Mouse (Mus musculus): Measurements from ENCODE around the gene Usp46.
"Not testable (repeated sequence)": the region's sequence is repeated elsewhere in the genome, so short reads cannot be mapped to it uniquely, and the experiment has no call there.

Usp46 gene

DNA sequence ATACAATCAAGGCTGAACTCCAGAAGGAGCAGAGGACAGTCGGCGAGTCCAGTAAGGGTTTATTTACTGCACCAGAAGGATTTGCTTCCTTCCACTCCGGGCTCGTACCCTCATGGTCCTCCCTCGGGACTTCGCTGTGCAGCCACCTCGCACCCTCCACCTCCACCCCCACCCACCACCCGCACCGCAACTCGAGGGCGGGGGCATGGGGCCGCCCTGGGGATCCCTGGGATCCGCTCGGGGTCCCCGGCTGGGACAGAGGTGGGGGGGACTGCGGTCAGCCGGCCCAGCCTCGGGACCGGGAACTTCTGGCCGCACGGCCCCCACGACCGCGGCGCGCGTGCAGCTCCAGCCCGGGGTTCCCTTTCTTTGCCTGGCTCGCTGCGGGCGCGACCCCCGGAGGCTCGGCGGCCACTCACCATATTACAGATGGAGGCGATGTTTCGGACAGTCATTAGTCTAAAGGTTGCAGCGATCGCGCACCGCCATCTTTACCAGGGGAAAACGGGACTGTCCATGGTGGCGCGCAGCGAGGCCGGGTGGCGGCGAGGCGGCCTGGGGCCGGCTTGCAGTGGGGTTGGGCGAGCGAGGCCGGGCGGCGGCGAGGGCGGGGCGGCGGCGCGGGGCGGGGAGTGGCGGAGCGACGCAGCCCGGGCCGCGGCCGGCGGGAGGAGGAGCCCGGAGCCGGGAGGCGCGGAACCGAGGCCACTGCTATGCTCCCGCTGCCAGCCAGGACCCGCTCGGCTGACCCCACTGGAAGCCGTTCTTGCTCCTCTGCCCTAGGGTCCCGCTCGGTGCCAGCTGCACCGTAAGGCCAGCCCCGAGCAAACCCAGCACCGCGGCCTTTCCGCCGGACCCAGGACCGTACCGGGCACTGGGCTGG is at the start of gene Usp46:
Usp46 (minus strand) TSS at position 601 of the 883 bp plus-strand sequence.
- peak; percentile 69 to 81 for DNase-seq (ENCODE audit: low spot score in 2 of 2)

DNA sequence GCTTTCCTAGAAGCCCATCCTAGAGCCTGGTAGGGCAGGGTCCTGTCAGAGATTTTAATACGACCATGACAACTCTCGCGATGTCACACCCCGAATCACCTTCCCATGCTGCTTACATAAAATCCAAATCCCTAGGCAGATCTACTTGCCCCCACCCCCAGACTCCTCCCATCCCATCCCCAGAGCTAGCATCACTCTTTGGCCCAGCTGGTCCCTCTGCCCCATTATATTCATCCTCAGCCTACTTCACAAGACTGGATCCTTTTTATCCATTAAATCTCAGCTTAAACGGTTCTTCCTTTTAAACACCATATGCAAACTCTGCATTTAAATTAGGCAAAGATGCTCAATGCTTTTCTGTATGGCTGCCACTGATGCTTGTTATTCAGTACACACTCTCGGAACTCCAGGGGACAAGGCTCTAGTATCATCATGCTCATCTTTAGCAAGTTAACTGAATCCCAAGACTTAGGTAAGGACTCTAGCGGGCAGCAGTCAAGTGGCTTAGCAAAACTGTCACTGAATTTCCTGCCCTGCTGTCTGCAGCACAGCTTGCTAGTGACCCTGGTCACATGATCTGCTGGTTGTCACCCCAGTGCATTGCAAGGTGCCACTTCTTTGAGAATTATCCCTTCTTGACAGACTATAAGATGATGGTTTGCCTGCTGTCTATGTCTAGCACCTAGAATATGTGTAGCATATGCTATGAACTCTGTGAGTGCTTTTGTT is 45.9 kb upstream of the Usp46 start:
- no peak for DNase-seq (ENCODE audit: low spot score in 2 of 2)

DNA sequence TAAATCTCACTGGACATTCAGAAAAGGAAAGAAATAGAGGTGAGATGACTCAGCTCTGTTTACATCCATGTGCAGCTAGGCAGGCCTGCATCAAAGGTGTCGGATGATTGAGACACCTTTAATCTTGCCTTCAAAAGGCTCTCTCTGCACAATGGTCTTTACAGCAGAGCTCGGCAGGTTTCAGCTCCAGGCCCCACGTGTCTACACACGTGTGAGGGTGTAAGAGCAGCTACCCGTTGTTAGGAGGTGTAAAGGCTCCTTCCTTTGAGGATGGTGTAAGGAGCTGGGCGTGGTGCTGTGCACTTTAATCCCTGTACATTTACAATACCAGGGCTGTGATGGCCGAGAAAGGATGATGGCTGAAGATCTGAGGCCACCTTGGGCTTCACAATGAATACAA is 37.2 kb upstream of the Usp46 start:
- DNase-seq (ENCODE audit: low spot score in 2 of 2), result no peak

DNA sequence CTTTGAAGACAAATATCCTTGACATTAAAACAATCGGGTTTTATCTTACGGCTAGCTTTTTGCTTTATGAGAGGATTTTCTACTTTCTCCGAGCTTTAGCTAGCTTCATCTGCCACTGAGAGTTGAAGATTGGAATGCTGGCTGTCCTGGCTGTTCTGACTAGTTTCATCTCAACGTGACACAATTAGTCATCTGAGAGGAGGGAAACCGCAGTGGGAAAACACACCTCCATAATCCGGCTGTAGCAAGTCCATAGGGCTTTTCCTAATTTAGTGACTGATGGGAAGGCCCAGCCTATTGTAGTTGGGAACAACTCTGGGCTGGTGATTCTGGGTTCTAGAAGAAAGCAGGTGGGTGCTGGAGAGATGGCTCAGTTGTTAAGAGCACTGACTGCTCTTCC is 33.5 kb upstream of the Usp46 start:
- DNase-seq (ENCODE audit: low spot score in 2 of 2), result peak in 1 of 2 experiments; percentile 28

DNA sequence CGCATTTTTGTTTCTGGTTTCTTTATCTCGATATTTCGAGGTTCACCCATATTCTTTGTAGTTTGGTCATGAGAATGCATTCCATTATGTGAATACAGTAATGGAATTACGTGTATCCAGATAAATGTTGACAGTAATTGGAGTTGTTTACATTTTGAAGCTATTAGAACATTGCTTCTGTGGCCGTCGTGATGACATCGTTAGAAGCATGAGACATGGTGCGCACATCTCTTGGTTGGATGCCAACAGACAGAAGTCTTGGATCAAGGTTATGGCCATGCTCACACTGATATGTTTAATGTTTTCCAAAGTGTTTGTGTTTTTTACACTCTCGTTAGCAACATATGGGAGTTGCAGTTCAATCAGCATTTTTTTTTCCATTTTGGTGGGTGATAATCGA is 30.8 kb upstream of the Usp46 start:
- DNase-seq (ENCODE audit: low spot score in 2 of 2), result no peak

DNA sequence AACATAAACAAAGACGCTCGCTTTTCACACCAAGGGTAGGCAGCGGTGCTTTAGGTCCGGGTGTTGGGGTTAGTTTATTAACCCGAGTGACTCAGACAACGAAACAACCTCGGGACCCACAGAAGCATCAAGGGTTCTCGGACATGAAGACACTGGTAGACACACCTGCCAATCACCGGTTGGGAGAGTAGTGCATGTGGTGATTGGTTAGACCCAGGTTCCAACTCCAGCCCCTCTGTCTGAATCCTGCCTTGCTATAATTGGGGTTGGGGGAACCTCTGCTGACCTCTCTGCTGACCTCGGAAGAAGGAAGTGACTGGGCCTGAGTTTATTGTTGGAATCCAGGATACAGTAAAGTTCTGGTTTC is 29.6 kb upstream of the Usp46 start:
- DNase-seq (ENCODE audit: low spot score in 2 of 2), result no peak

DNA sequence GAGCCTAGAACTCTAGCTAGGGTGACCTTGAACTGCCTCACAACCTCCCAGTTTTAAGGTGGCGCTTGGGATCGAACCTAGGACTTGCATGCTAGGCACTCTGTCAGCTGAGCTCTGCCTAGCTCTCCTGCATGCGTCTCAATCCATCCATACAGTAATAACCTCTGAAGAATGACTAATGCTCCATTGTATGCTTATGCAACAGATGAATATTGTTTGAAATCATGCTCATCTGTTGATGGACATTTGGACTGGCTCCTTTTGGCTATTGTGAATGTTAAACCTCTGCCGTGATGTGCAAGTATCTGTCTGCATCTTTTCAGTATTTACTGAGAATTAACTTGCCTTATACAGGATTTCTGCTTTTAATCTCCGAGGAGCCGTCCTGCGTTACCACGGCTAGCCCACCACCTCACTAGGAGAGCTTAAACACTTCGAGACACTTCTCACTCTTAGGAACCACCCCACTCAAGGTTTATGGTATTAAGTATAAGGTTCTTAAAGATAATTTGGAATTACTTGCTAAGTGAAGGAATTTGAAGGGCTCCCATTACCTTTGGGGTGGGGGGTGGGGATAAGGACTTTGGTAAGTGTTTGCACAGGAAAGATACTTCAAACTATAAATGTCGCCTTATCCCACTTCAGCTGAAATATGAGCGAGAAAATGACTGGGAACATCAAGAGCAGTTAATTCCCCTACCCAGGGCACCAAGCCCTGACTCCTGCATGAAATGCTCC is 29.1 kb upstream of the Usp46 start:
- DNase-seq (ENCODE audit: low spot score in 2 of 2), result no peak

DNA sequence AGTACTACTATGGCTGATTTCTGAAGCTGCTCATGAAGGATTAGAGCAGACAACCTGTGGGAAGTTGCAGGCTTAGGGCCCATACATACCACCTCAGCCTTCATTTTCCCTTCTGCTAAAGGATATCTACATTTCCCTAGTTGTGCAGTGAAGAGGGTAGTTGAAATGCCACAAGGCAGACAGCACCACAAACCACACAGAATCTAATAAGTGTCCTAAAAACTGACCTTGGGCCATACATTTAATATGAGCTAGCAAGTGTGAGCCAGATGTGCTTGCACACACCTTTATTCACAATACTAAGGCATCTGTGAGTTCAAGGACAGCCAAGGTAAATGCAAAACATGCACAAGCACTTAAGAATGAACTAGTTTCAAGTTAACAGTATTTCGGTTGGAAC is 27.8 kb upstream of the Usp46 start:
- no peak for DNase-seq (ENCODE audit: low spot score in 2 of 2)

DNA sequence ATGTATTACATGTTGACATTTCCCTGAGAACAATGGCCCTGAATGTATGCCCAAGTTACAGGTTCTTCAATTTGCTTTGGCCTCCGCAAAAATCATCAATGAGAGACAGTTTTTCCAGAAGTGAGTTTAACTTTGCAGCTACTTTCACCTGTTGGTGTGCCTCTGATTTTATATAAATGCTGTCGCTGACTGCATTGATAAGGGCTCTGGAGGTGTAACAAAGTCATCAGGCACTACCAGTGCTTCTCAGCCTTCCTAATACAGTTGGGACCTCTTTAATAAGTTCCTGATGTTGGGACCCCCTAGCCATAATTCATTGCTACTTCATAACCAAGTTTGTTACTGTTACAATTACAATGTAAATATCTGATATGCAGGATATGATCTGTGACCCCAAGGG is 27.4 kb upstream of the Usp46 start:
- DNase-seq (ENCODE audit: low spot score in 2 of 2), result no peak

DNA sequence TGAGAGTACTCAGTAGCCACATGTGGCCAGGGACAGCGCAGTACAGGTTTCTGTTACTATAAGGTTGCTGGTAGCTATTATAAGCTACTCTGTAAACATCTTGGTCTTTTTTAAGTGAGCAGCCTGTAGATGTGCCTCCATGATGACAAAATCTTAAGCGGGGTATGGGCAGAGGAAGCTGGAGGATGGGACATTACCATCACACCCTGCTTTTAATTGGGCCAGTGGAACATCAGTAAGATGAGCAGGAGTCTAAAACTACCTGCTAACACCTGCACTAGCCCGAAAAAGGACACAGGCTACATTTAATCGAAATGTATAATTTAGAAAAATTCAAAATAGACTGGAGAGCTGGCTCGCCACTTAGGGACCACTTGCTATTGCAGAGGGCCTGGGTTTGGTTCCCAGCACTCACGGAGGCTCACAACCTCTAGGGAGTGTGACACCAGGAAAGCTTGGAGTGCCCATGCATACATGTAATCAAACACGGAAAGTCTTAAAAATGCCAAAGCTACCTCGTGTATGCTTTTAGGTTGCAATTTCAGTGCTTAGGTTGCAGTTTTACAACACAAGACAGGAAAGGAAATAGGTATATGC is 26.7 kb upstream of the Usp46 start:
- no peak for DNase-seq (ENCODE audit: low spot score in 2 of 2)

DNA sequence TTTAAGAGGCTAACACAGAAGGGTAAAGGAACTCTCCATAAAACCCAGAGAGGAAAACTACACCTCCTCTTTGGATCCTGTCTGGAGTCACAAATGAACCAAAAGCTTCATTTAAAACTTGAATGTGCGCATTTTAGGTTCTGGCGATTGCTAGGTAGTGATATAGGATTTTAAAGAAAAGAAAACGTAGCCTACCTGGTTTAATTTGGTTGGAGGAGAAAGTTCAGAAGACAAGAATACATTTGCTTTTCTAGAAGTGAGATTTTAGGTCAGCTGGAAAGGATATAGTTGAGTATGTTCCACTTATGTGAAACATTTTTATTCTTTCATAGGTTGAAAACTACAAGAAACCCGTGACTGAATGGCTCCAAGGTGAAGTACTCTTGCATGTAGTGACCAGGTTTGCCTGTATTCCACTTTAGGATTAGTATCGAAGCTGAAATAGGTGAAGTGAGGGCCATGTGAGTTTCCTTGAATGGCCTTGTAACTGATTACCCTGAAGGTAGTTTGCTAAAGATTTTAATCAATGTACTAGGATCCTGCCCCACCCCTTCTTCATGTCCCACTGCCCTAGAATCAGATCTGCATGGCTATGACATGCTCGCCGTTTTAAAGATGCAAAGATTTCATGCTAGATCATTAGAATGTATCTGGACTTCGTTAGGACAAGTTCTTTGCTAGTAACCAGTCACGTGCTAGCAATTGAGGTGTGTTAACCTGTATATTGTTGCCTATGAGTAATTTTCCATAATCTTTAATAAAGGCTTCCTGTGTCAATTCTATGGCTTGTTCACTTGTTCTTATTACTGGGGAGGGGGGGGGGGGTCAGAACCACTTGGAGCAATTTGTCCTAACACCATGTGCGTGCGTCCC is 25.6 kb upstream of the Usp46 start:
- DNase-seq (ENCODE audit: low spot score in 2 of 2), result no peak

DNA sequence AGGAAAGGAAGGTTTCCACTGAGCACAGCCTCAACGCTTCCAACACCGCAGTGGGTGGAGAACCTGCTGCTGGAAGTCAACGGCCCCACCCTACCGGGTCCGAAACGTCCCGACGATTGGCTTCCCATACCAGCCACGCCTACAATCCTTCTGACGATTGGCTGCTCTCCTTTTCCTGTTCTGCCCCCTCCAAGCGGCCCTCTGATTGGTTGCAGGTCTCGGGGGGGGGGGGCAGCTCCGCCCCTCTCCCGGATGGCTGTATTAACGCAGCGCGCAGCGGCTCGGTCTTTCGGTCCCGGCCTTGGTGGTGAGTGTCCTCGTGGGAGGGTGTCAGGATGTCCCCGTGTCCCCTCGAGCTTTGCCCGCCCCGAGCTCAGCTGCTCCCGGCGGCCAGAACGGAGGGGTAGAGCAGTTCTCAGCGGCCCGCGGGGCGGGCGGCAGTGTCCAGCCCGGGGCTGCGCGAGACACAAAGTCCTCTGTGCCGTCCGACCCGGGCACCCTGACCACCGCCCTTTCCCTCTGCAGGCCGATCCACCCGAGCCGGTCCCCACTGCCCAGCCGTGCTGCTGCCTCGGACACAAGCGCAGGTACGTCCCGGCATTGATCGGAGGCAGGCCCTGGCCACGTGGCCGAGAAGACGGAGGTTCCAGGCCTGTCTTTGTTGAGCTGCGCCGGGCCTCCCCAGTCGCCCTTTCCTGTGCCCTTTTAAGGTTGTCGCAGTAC is 24.8 kb upstream of the Usp46 start:
- DNase-seq (ENCODE audit: low spot score in 2 of 2), result peak; percentile 89 to 95

DNA sequence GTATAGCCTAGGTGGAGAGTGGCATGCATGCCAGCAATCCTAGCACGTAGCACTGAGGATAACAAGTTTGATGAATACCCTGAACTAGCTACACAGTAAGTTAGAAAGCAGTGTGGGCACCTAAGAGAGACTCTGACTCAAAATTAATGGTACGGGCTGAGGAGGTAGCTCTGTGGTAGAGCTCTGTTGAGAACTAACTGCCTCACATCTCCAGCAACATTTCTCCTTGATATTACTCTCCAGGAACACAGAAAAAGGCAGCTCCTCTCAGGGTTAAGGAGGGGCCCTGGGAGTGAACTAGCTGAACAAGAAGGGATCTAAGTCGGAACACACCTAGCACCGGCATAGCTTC is 24.2 kb upstream of the Usp46 start:
- no peak for DNase-seq (ENCODE audit: low spot score in 2 of 2)

DNA sequence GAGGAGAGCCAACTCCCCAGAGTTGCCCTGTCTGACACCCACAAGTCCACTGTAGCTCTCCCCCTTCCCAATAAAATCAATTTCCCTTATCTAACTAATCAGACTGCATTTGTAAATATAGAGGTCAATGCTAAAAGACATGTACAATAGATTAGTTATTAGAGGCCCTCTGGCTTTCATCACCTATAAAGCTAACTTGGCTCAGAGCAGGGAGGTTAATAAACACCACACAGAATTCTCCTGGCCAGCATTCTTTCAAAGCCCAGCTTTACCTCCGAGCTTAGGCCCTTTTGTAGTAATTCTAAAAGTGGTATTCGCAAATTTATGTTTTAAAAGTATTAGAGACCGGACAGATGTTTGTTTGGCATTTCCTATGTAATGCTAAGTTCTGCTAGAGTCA is 21.4 kb upstream of the Usp46 start:
- DNase-seq (ENCODE audit: low spot score in 2 of 2), result no peak

DNA sequence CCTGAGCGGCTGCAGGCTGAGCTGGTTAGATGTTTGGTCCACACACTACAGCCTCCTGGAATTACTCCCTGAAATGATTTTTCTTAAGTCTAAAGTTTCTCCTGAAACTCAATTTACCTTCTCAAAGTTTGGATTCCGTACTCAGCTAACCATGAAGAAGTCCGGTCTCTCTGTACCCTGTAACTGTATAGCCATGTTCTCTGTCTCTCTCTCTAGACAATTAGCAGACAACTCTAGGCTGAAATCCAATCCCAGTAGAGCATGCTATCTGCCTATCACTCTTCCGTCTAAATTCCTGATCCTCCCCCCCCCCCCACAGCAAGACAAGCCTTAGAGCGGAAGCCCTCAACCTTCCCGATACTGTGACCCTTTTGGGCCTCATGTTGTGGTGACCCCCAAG is 13.5 kb upstream of the Usp46 start:
- no peak for DNase-seq (ENCODE audit: low spot score in 2 of 2)

DNA sequence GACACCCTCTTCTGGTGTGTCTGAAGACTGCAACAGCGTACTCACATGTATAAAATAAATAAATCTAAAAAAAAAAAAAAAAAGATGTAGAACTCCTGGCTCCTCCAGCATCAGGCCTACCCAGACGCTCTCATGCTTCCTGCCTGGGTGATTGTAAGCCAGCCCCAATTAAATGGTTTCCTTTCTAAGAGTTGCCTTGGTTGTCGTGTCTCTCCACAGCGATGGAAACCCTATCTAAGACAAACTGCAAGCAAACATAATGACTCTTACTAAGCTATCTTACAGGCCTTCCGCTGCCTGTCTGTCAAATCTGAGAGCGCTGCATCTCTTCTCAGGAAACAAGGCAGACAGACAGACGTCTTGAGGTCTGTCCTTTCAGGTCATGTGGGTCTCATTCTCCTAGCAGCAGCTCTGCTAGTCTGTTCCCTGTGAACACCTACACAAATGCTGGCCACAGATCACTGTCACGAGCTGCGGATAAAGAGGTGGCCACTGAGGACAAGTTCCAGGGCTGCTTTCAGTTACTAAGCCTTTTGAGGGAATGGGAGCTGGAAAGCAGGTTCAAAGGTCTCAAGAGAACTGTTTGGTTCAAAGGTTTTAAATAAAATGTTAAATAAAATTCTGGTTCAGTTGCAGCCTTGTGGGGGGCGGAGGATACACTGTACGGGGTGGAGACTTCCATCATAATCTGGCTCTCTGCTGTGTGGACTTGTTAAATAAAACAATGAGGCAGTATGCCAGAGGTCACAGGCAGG is 10.8 kb upstream of the Usp46 start:
- DNase-seq (ENCODE audit: low spot score in 2 of 2), result no peak

DNA sequence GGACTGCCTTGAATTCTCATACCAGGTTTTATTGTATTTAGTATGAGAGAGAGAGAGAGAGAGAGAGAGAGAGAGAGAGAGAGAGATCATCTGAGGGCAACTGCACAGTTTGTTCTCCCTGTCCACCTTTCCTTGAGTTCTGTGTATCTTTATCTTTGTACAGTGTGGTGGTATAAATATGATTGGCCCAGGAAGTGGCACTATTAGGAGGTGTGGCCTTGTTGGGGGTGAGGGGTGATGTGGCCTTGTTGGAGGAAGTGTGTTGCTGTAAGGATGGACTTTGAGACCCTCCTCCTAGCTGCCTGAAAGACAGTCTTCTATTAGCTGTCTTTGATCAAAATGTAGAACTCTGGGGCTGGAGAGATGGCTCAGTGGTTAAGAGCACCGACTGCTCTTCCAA is 10.2 kb upstream of the Usp46 start:
- no peak for DNase-seq (ENCODE audit: low spot score in 2 of 2)

DNA sequence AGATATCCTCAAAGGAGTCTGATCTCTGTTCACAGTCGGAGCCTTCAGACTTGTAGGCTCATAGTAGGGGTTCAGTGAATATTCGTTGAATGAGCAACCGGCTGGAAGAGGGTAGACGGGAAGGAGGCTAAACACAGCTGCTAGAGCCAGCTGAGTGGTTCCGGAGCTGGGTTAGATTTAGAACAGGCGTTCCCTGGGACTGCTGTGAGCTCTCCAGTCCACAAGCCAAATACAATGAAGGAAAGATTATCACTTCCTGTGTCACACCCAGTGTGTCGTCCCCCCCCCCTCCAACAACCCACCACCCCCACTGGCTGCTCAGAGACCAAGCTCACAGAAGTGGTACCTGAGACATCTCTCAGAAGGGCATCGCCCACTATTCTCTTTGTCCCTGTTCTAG is 9.7 kb upstream of the Usp46 start:
- DNase-seq (ENCODE audit: low spot score in 2 of 2), result no peak

DNA sequence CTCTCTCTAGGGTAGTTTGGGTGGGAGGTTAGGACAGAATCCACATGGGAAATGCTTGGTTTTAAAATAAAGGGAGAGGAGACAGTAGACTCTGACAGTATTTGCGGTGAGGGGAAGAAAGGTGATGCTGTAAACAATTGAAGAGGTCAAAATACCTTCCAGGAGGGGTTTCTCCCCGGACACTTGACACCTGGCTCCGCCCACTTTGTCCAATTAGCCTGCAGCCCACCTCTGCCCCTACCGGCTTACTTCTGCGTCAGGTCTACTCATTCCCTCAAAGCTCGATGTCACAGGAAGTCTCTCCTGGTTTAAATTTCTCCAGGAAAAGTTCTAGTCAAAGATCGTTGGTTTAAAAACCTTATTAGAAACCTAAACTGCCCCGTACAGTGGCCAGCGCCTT is 8.5 kb upstream of the Usp46 start:
- no peak for DNase-seq (ENCODE audit: low spot score in 2 of 2)

DNA sequence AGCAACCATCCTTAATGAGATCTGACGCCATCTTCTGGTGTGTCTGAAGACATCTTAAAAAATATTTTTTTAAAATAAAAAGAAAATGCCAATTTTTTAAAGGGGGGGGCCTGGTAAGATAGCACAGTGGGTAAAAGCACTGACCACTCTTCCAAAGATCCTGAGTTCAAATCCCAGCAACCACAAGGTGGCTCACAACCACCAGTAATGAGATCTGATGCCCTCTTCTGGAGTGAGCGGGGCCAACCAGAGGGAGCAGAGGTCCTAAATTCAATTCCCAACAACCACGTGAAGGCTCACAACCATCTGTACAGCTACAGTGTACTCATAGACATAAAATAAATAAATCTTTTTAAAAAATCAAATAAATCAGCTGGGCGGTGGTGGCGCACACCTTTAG is 2.3 kb upstream of the Usp46 start:
- DNase-seq (ENCODE audit: low spot score in 2 of 2), result not testable (repeated sequence)

Data from frontal cortex, postnatal 36 days (tissue).